Mouse (Mus musculus): ENCODE measurements around the gene Supv3l1.
A peak's percentile ranks its signal among the peaks of the same experiment; 100 is the strongest.

- TF ChIP-seq MAX (IDR thresholded peaks at IDR 0.05; ENCODE audit: low read depth) (no peak), POLR2A (IDR thresholded peaks at IDR 0.05; ENCODE audit: insufficient read length, low read depth) (peak; percentile 83), REST (IDR thresholded peaks at IDR 0.05; ENCODE audit: insufficient read depth, insufficient read length) (no peak), E2F4 (IDR thresholded peaks at IDR 0.05; ENCODE audit: insufficient read depth) (no peak), MYOD1 (IDR thresholded peaks at IDR 0.05; ENCODE audit: control insufficient read depth in 1 of 3, insufficient read length in 2 of 3, low read depth in 2 of 3) (peak in 1 of 3 experiments; percentile 0), CEBPB (IDR thresholded peaks at IDR 0.05; ENCODE audit: insufficient read depth, poor library complexity, severe bottlenecking) (peak; percentile 84), USF1 (IDR thresholded peaks at IDR 0.05; ENCODE audit: low read depth) (peak; percentile 95), POLR2AphosphoS2 (IDR thresholded peaks at IDR 0.05; ENCODE audit: insufficient read length, low read depth) (peak; percentile 82), SRF (IDR thresholded peaks at IDR 0.05; ENCODE audit: control insufficient read depth, insufficient read length, low read depth) (no peak)
These were observed 37.3 kb upstream of the Supv3l1 start, which contains the start of gene Vps26a for GRCm38 (mm10) chr10:62486618-62487415.

Data from myocyte (in vitro differentiated cells).